Mouse (Mus musculus) kidney, embryonic 16.5 days (tissue): ENCODE data around the gene Ppif. TPM values are rescaled to one million over a fixed set of nuclear protein-coding genes. Genes with fewer than 3 reads are reported as not detected.

ENCODE experiments used
- ATAC-seq: fragments of 200-750 bp; cut with Nextera tagmentation; 2 replicates; pipeline ENCODE4 v1.8.0; 2017; ENCODE audit warnings: moderate TSS enrichment; ENCODE audit not compliant: low FRiP score, low TSS enrichment
- H3K27ac ChIP-seq: fragments of 300-500 bp; sonication (generic); 2 replicates; pipeline ENCODE4 v1.5.1; 2014; ENCODE audit warnings: low read length
- H3K27me3 ChIP-seq: fragments of 300-500 bp; sonication (generic); 2 replicates; pipeline ENCODE4 v1.6.1; 2014; ENCODE audit warnings: low read length, control low read depth, mixed read lengths; ENCODE audit not compliant: insufficient read depth
- H3K36me3 ChIP-seq: fragments of 300-500 bp; sonication (generic); 2 replicates; pipeline ENCODE4 v1.6.1; 2014; ENCODE audit warnings: low read length, control low read depth, mixed read lengths; ENCODE audit not compliant: insufficient read depth
- H3K4me1 ChIP-seq: fragments of 300-500 bp; sonication (generic); 2 replicates; pipeline ENCODE4 v1.6.1; 2014; ENCODE audit warnings: low read length, control low read depth, mixed read lengths; ENCODE audit not compliant: insufficient read depth
- H3K4me2 ChIP-seq: fragments of 300-500 bp; sonication (generic); replicated peaks from 2 replicates; pipeline ENCODE4 v1.6.1; 2014; ENCODE audit warnings: low read depth, low read length
- H3K4me3 ChIP-seq: fragments of 300-500 bp; sonication (generic); 2 replicates; pipeline ENCODE4 v1.5.1; 2014; ENCODE audit warnings: mild to moderate bottlenecking, low read length
- H3K9ac ChIP-seq: fragments of 300-500 bp; sonication (generic); replicated peaks from 2 replicates; pipeline ENCODE4 v1.6.1; 2014; ENCODE audit warnings: low read length
- H3K9me3 ChIP-seq: fragments of 300-500 bp; sonication (generic); 2 replicates; pipeline ENCODE4 v1.6.1; 2016; ENCODE audit warnings: low read length, control low read depth
- WGBS: fragments of 180-500 bp; shearing (Covaris S2); extraction: QIAGEN DNeasy Blood & Tissue Kit; methylation state at CpG from one replicate; pipeline ENCODE4 v1.1.7; 2014; 5-methylcytosine and 5-hydroxymethylcytosine counted together
- polyA plus RNA-seq: library from polyadenylated mRNA; unstranded; fragments of >200 nt; fragmentation: Nextera tagmentation; extraction: Ambion mirVana; gene quantifications from 2 replicates; pipeline ENCODE4 v1.2.1, GENCODE M21; 2015

Gene Ppif
- polyA plus RNA-seq, 1 experiment from 2014 or later, result 42.4 TPM

- H3K36me3 ChIP-seq, result peaks cover under 1% of the 10 kb centered on the region; the same call in 1 of the 2 replicates
- ATAC-seq, result no peak
- no peak overlapping the region for H3K4me3 ChIP-seq
- H3K27me3 ChIP-seq, result no peaks in the 10 kb centered on the region
- no peak overlapping the region for H3K4me2 ChIP-seq
- H3K4me1 ChIP-seq, result peaks cover 24% of the 10 kb centered on the region
- WGBS, result 57% methylated on average over 20 of the region's 20 CpGs
- H3K9ac ChIP-seq, result no peak overlapping the region
- no peaks in the 10 kb centered on the region for H3K9me3 ChIP-seq
- peak overlapping the region; percentile 65; the same call in 1 of the 2 replicates for H3K27ac ChIP-seq
Observed at GRCm38 (mm10) chr14:25726226-25727148, 32.5 kb downstream of the Ppif start.

GRCm38 (mm10) chr14:25727149-25727510 is 33.2 kb downstream of the Ppif start:
- H3K4me3 ChIP-seq, result no peak overlapping the region
- no peak overlapping the region for H3K9ac ChIP-seq
- WGBS, result 78% methylated on average over 5 of the region's 5 CpGs
- H3K4me2 ChIP-seq, result no peak overlapping the region
- peaks cover 24% of the 10 kb centered on the region for H3K4me1 ChIP-seq
- no peak overlapping the region for H3K27ac ChIP-seq
- H3K27me3 ChIP-seq, result no peaks in the 10 kb centered on the region
- H3K9me3 ChIP-seq, result no peaks in the 10 kb centered on the region
- no peak; the same call in 1 of the 2 replicates for ATAC-seq
- no peaks in the 10 kb centered on the region for H3K36me3 ChIP-seq

- Histone ChIP-seq H3K27me3 (no peaks in the 10 kb centered on the region), H3K4me1 (peaks cover 56% of the 10 kb centered on the region), H3K4me2 (no peak overlapping the region), H3K36me3 (no peaks in the 10 kb centered on the region), H3K9ac (peak overlapping the region; percentile 35; the same call in 1 of the 2 replicates), H3K27ac (peak overlapping the region; percentile 76), H3K9me3 (no peaks in the 10 kb centered on the region), H3K4me3 (no peak overlapping the region)
- 28% methylated on average over 17 of the region's 17 CpGs for WGBS
- 0 out of 2 replicates have a peak, but pooled peaks have one; percentile 21 for ATAC-seq
Observed at GRCm38 (mm10) chr14:25734736-25735716, 41.1 kb downstream of the Ppif start.

GRCm38 (mm10) chr14:25736140-25736539 is 42.2 kb downstream of the Ppif start:
- WGBS, result 71% methylated on average over 3 of the region's 3 CpGs
- H3K27ac ChIP-seq, result peak overlapping the region; percentile 63; the same call in 1 of the 2 replicates
- no peaks in the 10 kb centered on the region for H3K27me3 ChIP-seq
- no peak for ATAC-seq
- peaks cover 63% of the 10 kb centered on the region for H3K4me1 ChIP-seq
- H3K4me3 ChIP-seq, result no peak overlapping the region
- no peaks in the 10 kb centered on the region for H3K36me3 ChIP-seq
- no peaks in the 10 kb centered on the region for H3K9me3 ChIP-seq
- no peak overlapping the region for H3K4me2 ChIP-seq
- no peak overlapping the region for H3K9ac ChIP-seq

- Histone ChIP-seq H3K4me2 (no peak overlapping the region), H3K27me3 (no peaks in the 10 kb centered on the region), H3K4me1 (peaks cover 63% of the 10 kb centered on the region), H3K9ac (no peak overlapping the region; the same call in 1 of the 2 replicates), H3K4me3 (no peak overlapping the region), H3K9me3 (no peaks in the 10 kb centered on the region), H3K27ac (peak overlapping the region; percentile 63; the same call in 1 of the 2 replicates), H3K36me3 (no peaks in the 10 kb centered on the region)
- 44% methylated on average over 6 of the region's 6 CpGs for WGBS
- ATAC-seq, result peak; percentile 73
Observed at GRCm38 (mm10) chr14:25736589-25736988, 42.6 kb downstream of the Ppif start.

- peak; percentile 39 for ATAC-seq
- peak overlapping the region; percentile 10; the same call in 1 of the 2 replicates for H3K4me2 ChIP-seq
- H3K4me1 ChIP-seq, result peaks cover 63% of the 10 kb centered on the region
- WGBS, result 32% methylated on average over 14 of the region's 14 CpGs
- no peak overlapping the region for H3K4me3 ChIP-seq
- no peaks in the 10 kb centered on the region for H3K36me3 ChIP-seq
- H3K27me3 ChIP-seq, result no peaks in the 10 kb centered on the region
- H3K9me3 ChIP-seq, result no peaks in the 10 kb centered on the region
- peak overlapping the region; percentile 56 for H3K27ac ChIP-seq
- H3K9ac ChIP-seq, result no peak overlapping the region
Observed at GRCm38 (mm10) chr14:25738591-25739001, 44.6 kb downstream of the Ppif start.

- ATAC-seq, result no peak
- Histone ChIP-seq H3K4me1 (peaks cover 54% of the 10 kb centered on the region), H3K9me3 (no peaks in the 10 kb centered on the region), H3K9ac (no peak overlapping the region), H3K4me3 (no peak overlapping the region), H3K27me3 (no peaks in the 10 kb centered on the region), H3K27ac (no peak overlapping the region), H3K4me2 (no peak overlapping the region), H3K36me3 (no peaks in the 10 kb centered on the region; the same call in 1 of the 2 replicates)
- WGBS, result 79% methylated on average over 4 of the region's 4 CpGs
Observed at GRCm38 (mm10) chr14:25739957-25740565, 46.1 kb downstream of the Ppif start.

- peaks cover 42% of the 10 kb centered on the region for H3K4me1 ChIP-seq
- no peak overlapping the region for H3K27ac ChIP-seq
- no peaks in the 10 kb centered on the region for H3K9me3 ChIP-seq
- WGBS, result 74% methylated on average over 3 of the region's 3 CpGs
- H3K4me3 ChIP-seq, result no peak overlapping the region
- no peaks in the 10 kb centered on the region for H3K27me3 ChIP-seq
- H3K4me2 ChIP-seq, result no peak overlapping the region
- no peaks in the 10 kb centered on the region; the same call in 1 of the 2 replicates for H3K36me3 ChIP-seq
- H3K9ac ChIP-seq, result no peak overlapping the region
- no peak for ATAC-seq
Observed at GRCm38 (mm10) chr14:25741211-25741610, 47.3 kb downstream of the Ppif start.

- Histone ChIP-seq H3K27me3 (no peaks in the 10 kb centered on the region), H3K9me3 (no peaks in the 10 kb centered on the region), H3K4me3 (no peak overlapping the region), H3K36me3 (no peaks in the 10 kb centered on the region; the same call in 1 of the 2 replicates), H3K9ac (no peak overlapping the region), H3K4me2 (no peak overlapping the region), H3K4me1 (peaks cover 35% of the 10 kb centered on the region), H3K27ac (no peak overlapping the region)
- no peak for ATAC-seq
- WGBS, result 65% methylated on average over 5 of the region's 5 CpGs
Observed at GRCm38 (mm10) chr14:25741840-25742367, 48.0 kb downstream of the Ppif start.
